In the genomic region with DNA sequence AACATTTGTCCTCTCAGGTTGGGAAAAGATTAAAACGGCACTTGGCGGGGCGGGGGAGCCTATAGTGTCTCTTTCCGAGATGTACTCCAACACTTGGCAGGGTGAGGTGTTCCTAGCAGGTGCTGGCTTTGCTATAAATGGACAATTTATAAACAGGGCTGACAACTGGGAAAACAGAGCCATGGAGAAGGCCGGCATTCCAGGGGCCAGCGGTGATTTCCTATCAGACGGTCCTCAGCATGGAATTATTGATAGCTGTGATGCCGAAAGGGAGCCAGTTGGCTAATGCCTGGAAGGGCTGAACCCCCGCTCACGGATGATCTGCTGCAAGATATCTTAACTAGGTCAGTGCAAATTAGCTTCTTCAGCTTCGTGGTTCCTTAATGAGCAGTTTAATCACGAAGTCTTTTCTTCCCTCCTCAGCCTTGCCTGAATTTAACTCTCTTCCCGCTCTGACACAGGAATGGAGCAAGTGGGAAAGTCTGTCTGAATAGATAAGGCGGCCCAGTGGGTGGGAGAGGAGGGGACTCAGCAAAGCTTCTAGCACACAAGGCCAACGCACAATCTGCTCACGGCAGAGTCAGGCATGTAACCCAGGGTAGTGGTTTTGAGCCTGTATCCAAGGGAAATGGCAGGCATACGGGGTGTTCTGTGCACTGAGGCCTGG, we compare ENCODE assay signal across 10 mouse cellular contexts.
DNase-seq lines count a peak whose midpoint lies in the region; ATAC-seq and TF ChIP-seq lines count a peak whose summit lies in the region.
"Had no signal": no experiment of that assay in that cellular context is flagged by ENCODE, and none has a peak within 500 bp of the region (broad histone marks: within the 10 kb centered on the region; RNA-seq: fewer than 3 reads in every experiment).

No protein-coding gene starts in this region.

- no peaks in the 10 kb centered on the region for H3K36me3 ChIP-seq in heart, embryonic 11.5 days (ENCODE audit: control insufficient read depth, insufficient read depth, low read length)
- no peaks in the 10 kb centered on the region for H3K36me3 ChIP-seq in midbrain, embryonic 16.5 days (ENCODE audit: control insufficient read depth, insufficient read depth, low read length)
- no peaks in the 10 kb centered on the region for H3K36me3 ChIP-seq in stomach, postnatal 0 days (ENCODE audit: control insufficient read depth, insufficient read depth, low read length)
- H3K36me3 ChIP-seq: embryonic facial prominence, embryonic 15.5 days; lung, embryonic 15.5 days had no signal

- TF ChIP-seq EP300 in stomach, postnatal 0 days (optimal IDR thresholded peaks at IDR 0.05): no peak

- no peaks in the 10 kb centered on the region; the same call in 1 of the 2 replicates for H3K27me3 ChIP-seq in heart, embryonic 11.5 days (ENCODE audit: control insufficient read depth, insufficient read depth, low read length)
- H3K27me3 ChIP-seq in midbrain, embryonic 16.5 days (ENCODE audit: control insufficient read depth, insufficient read depth, low read depth, low read length): no peaks in the 10 kb centered on the region
- H3K27me3 ChIP-seq in stomach, postnatal 0 days (ENCODE audit: control insufficient read depth, insufficient read depth, low read length): no peaks in the 10 kb centered on the region
- H3K27me3 ChIP-seq: embryonic facial prominence, embryonic 15.5 days; lung, embryonic 15.5 days had no signal

- TF ChIP-seq CTCF in stomach, postnatal 0 days (IDR thresholded peaks at IDR 0.05; ENCODE audit: low read depth): no peak

- peak overlapping the region; percentile 53 for H3K4me2 ChIP-seq in heart, embryonic 11.5 days
- 0 out of 2 replicates have a peak overlapping the region, but pooled peaks have one; percentile 6 for H3K4me2 ChIP-seq in midbrain, embryonic 16.5 days (ENCODE audit: low read length)
- no peak overlapping the region for H3K4me2 ChIP-seq in stomach, postnatal 0 days (replicated peaks; ENCODE audit: low read depth)
- H3K4me2 ChIP-seq: embryonic facial prominence, embryonic 15.5 days; lung, embryonic 15.5 days had no signal

- H3K9ac ChIP-seq in heart, embryonic 11.5 days (ENCODE audit: low read depth, low read length): no peak overlapping the region
- H3K9ac ChIP-seq in midbrain, embryonic 16.5 days (ENCODE audit: low read depth, low read length): no peak overlapping the region
- H3K9ac ChIP-seq in stomach, postnatal 0 days (ENCODE audit: low read length): no peak overlapping the region
- H3K9ac ChIP-seq: embryonic facial prominence, embryonic 15.5 days; lung, embryonic 15.5 days had no signal

- peak; percentile 36; the same call in 1 of the 2 replicates for ATAC-seq in heart, embryonic 11.5 days (replicated peaks; ENCODE audit: insufficient number of reproducible peaks, low FRiP score, low TSS enrichment)
- peak; percentile 49; the same call in 1 of the 2 replicates for ATAC-seq in midbrain, embryonic 16.5 days
- ATAC-seq in activated CD4-positive, CD25-positive, alpha-beta regulatory T cell, adult 4 months: no peak
- no peak for ATAC-seq in stomach, postnatal 0 days (ENCODE audit: low FRiP score, low TSS enrichment)

- no peak overlapping the region for H3K4me3 ChIP-seq in heart, embryonic 11.5 days (ENCODE audit: low read depth, low read length)
- H3K4me3 ChIP-seq in midbrain, embryonic 16.5 days (ENCODE audit: low read depth, low read length): no peak overlapping the region
- H3K4me3 ChIP-seq in stomach, postnatal 0 days (ENCODE audit: low read depth, low read length): no peak overlapping the region
- H3K4me3 ChIP-seq: embryonic facial prominence, embryonic 15.5 days; lung, embryonic 15.5 days had no signal

- H3K9me3 ChIP-seq in heart, embryonic 11.5 days (replicated peaks; ENCODE audit: control insufficient read depth, low read length): no peaks in the 10 kb centered on the region
- H3K9me3 ChIP-seq in midbrain, embryonic 16.5 days (replicated peaks; ENCODE audit: control insufficient read depth, low read length, poor library complexity, severe bottlenecking): no peaks in the 10 kb centered on the region; the same call in 1 of the 2 replicates
- no peaks in the 10 kb centered on the region for H3K9me3 ChIP-seq in stomach, postnatal 0 days (ENCODE audit: control insufficient read depth, low read length)
- H3K9me3 ChIP-seq: embryonic facial prominence, embryonic 15.5 days; lung, embryonic 15.5 days had no signal

- intact Hi-C loops in heart, postnatal 36 days (cut with DNase I): loop anchor here (2.0 to 5.0 kb wide), 2 partner anchors 61 to 72 kb away; a partner anchor contains a TSS

- no peak overlapping the region for H3K27ac ChIP-seq in heart, embryonic 11.5 days (ENCODE audit: low read depth, low read length)
- peak overlapping the region; percentile 45 for H3K27ac ChIP-seq in midbrain, embryonic 16.5 days (ENCODE audit: low read length)
- H3K27ac ChIP-seq in stomach, postnatal 0 days (replicated peaks): no peak overlapping the region
- H3K27ac ChIP-seq: embryonic facial prominence, embryonic 15.5 days; lung, embryonic 15.5 days had no signal

- DNase-seq in heart, postnatal 36 days: no peak
- peak; percentile 28 for DNase-seq in embryo, embryonic 10 days (ENCODE audit: low spot score)
- peak; percentile 19 to 47 for DNase-seq in layer of hippocampus, postnatal 14 days (ENCODE audit: low spot score in 2 of 2)
- DNase-seq in kidney, postnatal 36 days: no peak
- DNase-seq in stomach, postnatal 0 days (ENCODE audit: low spot score): no peak

- H3K4me1 ChIP-seq in heart, embryonic 11.5 days (ENCODE audit: control insufficient read depth, insufficient read depth, low read length): peaks cover 22% of the 10 kb centered on the region
- H3K4me1 ChIP-seq in midbrain, embryonic 16.5 days (ENCODE audit: control insufficient read depth, insufficient read depth, low read length): peaks cover 10% of the 10 kb centered on the region
- H3K4me1 ChIP-seq in stomach, postnatal 0 days (replicated peaks; ENCODE audit: control insufficient read depth, insufficient read depth): 0 out of 2 replicates have a peak, but pooled peaks cover 3% of the 10 kb centered on the region

- WGBS in heart, embryonic 11.5 days (ENCODE audit: insufficient replicate concordance): 14% methylated on average over 17 of the region's 17 CpGs
- 32% methylated on average over 17 of the region's 17 CpGs for WGBS in midbrain, embryonic 16.5 days
- WGBS in stomach, postnatal 0 days: 44% methylated on average over 17 of the region's 17 CpGs

Comparison
In these comparisons a context has a peak if more than half of its experiments do, and no peak if none do; other contexts are left out.
1. ATAC-seq: peak in heart, embryonic 11.5 days (single experiment) and midbrain, embryonic 16.5 days (single experiment); none in activated CD4-positive, CD25-positive, alpha-beta regulatory T cell, adult 4 months (single experiment) and stomach, postnatal 0 days (single experiment).
2. DNase-seq: peak in embryo, embryonic 10 days (single experiment) and layer of hippocampus, postnatal 14 days (2 of 2); none in heart, postnatal 36 days (0 of 2), kidney, postnatal 36 days (0 of 2) and stomach, postnatal 0 days (single experiment).